Mouse (Mus musculus) small intestine, adult 2 months (tissue): ENCODE data around the gene Luzp2. TPM values are rescaled to one million over a fixed set of nuclear protein-coding genes. Genes with fewer than 3 reads are reported as not detected.

Source experiments
- H3K27ac ChIP-seq: fragments of 200-500 bp; 2 replicates; pipeline ENCODE4 v1.5.1; 2012; ENCODE audit warnings: low read depth, low read length, control low read depth, inconsistent platforms; ENCODE audit not compliant: insufficient read depth
- H3K27me3 ChIP-seq: fragments of 200-500 bp; 2 replicates; pipeline ENCODE4 v1.6.1; 2012; ENCODE audit warnings: mild to moderate bottlenecking, moderate library complexity, low read length, inconsistent platforms; ENCODE audit not compliant: control insufficient read depth, insufficient read depth
- H3K36me3 ChIP-seq: fragments of 200-500 bp; 2 replicates; pipeline ENCODE4 v1.6.1; 2012; ENCODE audit warnings: mild to moderate bottlenecking, low read length, control low read depth, inconsistent platforms; ENCODE audit not compliant: control insufficient read depth, insufficient read depth
- H3K4me1 ChIP-seq: fragments of 200-500 bp; 2 replicates; pipeline ENCODE4 v1.6.1; 2012; ENCODE audit warnings: low read length, inconsistent platforms, mixed read lengths; ENCODE audit not compliant: control insufficient read depth, insufficient read depth, insufficient read length
- H3K4me3 ChIP-seq: fragments of 200-500 bp; 2 replicates; pipeline ENCODE4 v1.5.1; 2012; ENCODE audit warnings: low read depth, mild to moderate bottlenecking, control low read depth, inconsistent platforms, low read length, moderate library complexity
- CTCF ChIP-seq: fragments of 200-500 bp; IDR thresholded peaks from 2 replicates; pipeline ENCODE4 v1.5.1; 2012; ENCODE audit warnings: low read depth, mild to moderate bottlenecking, control low read depth, inconsistent platforms, low read length, moderate library complexity, mixed read lengths; ENCODE audit not compliant: insufficient replicate concordance, insufficient read length; ENCODE audit errors: extremely low read depth
- POLR2A ChIP-seq: fragments of 200-500 bp; IDR thresholded peaks from 2 replicates; pipeline ENCODE4 v1.6.1; 2012; ENCODE audit warnings: low read depth, mild to moderate bottlenecking, control low read depth, inconsistent platforms, low read length, moderate library complexity
- polyA plus RNA-seq: library from polyadenylated mRNA; depleted of rRNA; stranded (reverse); fragments of >200 nt; gene quantifications from 2 replicates; pipeline ENCODE4 v1.2.3, GENCODE M21; 2012

The Luzp2 gene
- polyA plus RNA-seq, 1 experiment, result not detected

DNA sequence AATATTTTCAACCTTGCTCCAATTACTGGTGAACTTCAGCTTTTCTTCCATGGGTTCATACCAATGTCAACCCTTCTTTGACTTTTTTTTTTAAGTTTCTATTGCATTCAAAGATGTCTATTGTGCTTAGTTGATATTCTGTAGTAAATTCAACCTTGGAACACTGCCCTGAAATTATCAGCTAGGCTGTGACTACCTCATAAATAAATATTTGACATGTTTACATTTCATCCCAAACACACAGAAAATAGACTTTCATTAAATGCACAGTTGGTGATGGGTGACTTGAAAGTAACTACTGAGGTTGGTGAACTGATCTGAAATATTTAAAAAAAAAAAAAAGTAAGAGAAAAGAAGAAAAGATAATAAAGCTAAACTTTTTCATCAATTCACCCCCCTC, 394.1 kb downstream of the Luzp2 start:
- no peak for TF ChIP-seq CTCF
- TF ChIP-seq POLR2A, result no peak
- H3K27me3 ChIP-seq, result no peaks in the 10 kb centered on the region
- H3K4me3 ChIP-seq, result no peak overlapping the region
- no peaks in the 10 kb centered on the region for H3K36me3 ChIP-seq
- no peak overlapping the region for H3K27ac ChIP-seq
- H3K4me1 ChIP-seq, result no peaks in the 10 kb centered on the region
